In genomic region chr6:8510864-8511428, GRCm38 (mm10) we compare ENCODE assay signal across 8 mouse cellular contexts. TPM values are rescaled to one million over a fixed set of nuclear protein-coding genes. Genes with fewer than 3 reads are reported as not detected.
DNase-seq lines count a peak whose midpoint lies in the region; ATAC-seq lines count a peak whose summit lies in the region.

No protein-coding gene starts in this region.

- H3K4me1 ChIP-seq in lung, embryonic 16.5 days (replicated peaks; ENCODE audit: control insufficient read depth, insufficient read depth, low read length): peaks cover 21% of the 10 kb centered on the region
- peaks cover 5% of the 10 kb centered on the region; the same call in 1 of the 2 replicates for H3K4me1 ChIP-seq in intestine, embryonic 15.5 days (replicated peaks)
- H3K4me1 ChIP-seq in neural tube, embryonic 13.5 days (replicated peaks): peaks cover 37% of the 10 kb centered on the region

- no peaks in the 10 kb centered on the region for H3K27me3 ChIP-seq in lung, embryonic 16.5 days (ENCODE audit: control insufficient read depth, insufficient read depth, low read depth, low read length)
- H3K27me3 ChIP-seq in intestine, embryonic 15.5 days (replicated peaks): no peaks in the 10 kb centered on the region
- no peaks in the 10 kb centered on the region for H3K27me3 ChIP-seq in neural tube, embryonic 13.5 days

- no peaks in the 10 kb centered on the region for H3K9me3 ChIP-seq in lung, embryonic 16.5 days (ENCODE audit: control insufficient read depth, low read length)
- no peaks in the 10 kb centered on the region for H3K9me3 ChIP-seq in intestine, embryonic 15.5 days
- no peaks in the 10 kb centered on the region for H3K9me3 ChIP-seq in neural tube, embryonic 13.5 days

- peak overlapping the region; percentile 95 for H3K9ac ChIP-seq in lung, embryonic 16.5 days (ENCODE audit: low read length)
- peak overlapping the region; percentile 93 for H3K9ac ChIP-seq in intestine, embryonic 15.5 days
- peak overlapping the region; percentile 98 for H3K9ac ChIP-seq in neural tube, embryonic 13.5 days

- H3K27ac ChIP-seq in lung, embryonic 16.5 days (ENCODE audit: low read length): no peak overlapping the region
- no peak overlapping the region for H3K27ac ChIP-seq in intestine, embryonic 15.5 days
- H3K27ac ChIP-seq in neural tube, embryonic 13.5 days (replicated peaks): peak overlapping the region; percentile 99

- DNase-seq in lung, postnatal 10 days: no peak
- DNase-seq in embryo, embryonic 9.5 days (ENCODE audit: extremely low spot score): peak; percentile 14
- DNase-seq in adrenal gland, postnatal 4 days (ENCODE audit: low spot score in 2 of 2): no peak
- no peak for DNase-seq in left cerebral cortex, adult 11 months (ENCODE audit: low spot score)
- DNase-seq in spleen, adult 12 weeks (ENCODE audit: low spot score): no peak

- H3K4me2 ChIP-seq in lung, embryonic 16.5 days (ENCODE audit: low read depth, low read length): peak overlapping the region; percentile 61
- H3K4me2 ChIP-seq in intestine, embryonic 15.5 days (replicated peaks): peak overlapping the region; percentile 81
- H3K4me2 ChIP-seq in neural tube, embryonic 13.5 days: peak overlapping the region; percentile 80

- H3K36me3 ChIP-seq in lung, embryonic 16.5 days (ENCODE audit: control insufficient read depth, insufficient read depth, low read length): no peaks in the 10 kb centered on the region
- no peaks in the 10 kb centered on the region for H3K36me3 ChIP-seq in intestine, embryonic 15.5 days
- H3K36me3 ChIP-seq in neural tube, embryonic 13.5 days: no peaks in the 10 kb centered on the region

- ATAC-seq in lung, embryonic 16.5 days (ENCODE audit: low read depth): no peak
- ATAC-seq in intestine, embryonic 15.5 days: no peak
- no peak for ATAC-seq in neural tube, embryonic 13.5 days (ENCODE audit: low read depth)

- WGBS in lung, embryonic 16.5 days: 4% methylated on average over 7 of the region's 7 CpGs
- 12% methylated on average over 7 of the region's 7 CpGs for WGBS in intestine, embryonic 15.5 days
- 6% methylated on average over 7 of the region's 7 CpGs for WGBS in neural tube, embryonic 13.5 days

- H3K4me3 ChIP-seq in lung, embryonic 16.5 days (ENCODE audit: low read length): peak overlapping the region; percentile 94
- H3K4me3 ChIP-seq in intestine, embryonic 15.5 days (replicated peaks): peak overlapping the region; percentile 97
- peak overlapping the region; percentile 95 for H3K4me3 ChIP-seq in neural tube, embryonic 13.5 days

RNA-seq across cellular contexts. Expression of gene Glcci1, which starts 1.5 kb away (rescaled TPM):
- polyA plus RNA-seq in lung, embryonic 16.5 days (2015; fragmentation: Nextera tagmentation; extraction: Ambion mirVana): 3.8 and 6.2 TPM in 2 replicates
- polyA plus RNA-seq in intestine, embryonic 15.5 days (2015; fragmentation: Nextera tagmentation; extraction: Ambion mirVana): 5.8 and 6.3 TPM in 2 replicates
- polyA plus RNA-seq in neural tube, embryonic 13.5 days (2015; fragmentation: Nextera tagmentation; extraction: Ambion mirVana): 7.5 and 11.3 TPM in 2 replicates
- 10 to 100 TPM; 31.6 to 33.3 TPM for total RNA-seq in adrenal gland, postnatal 4 days (2021)
